Mouse (Mus musculus) left cerebral cortex, adult 18-20 months (tissue): ENCODE results near the gene Robo2. TPM values are rescaled to one million over a fixed set of nuclear protein-coding genes. Genes with fewer than 3 reads are reported as not detected.

Source experiments
- DNase-seq, 2 experiments: peaks; one replicate each; pipeline ENCODE4 v3.0.0; 2021 to 2022; ENCODE audit warnings: low spot score in 2 of 2, mixed read lengths in 1 of 2
- total RNA-seq, 2 experiments: library from RNA; stranded (reverse); gene quantifications; 2 replicates each; pipeline ENCODE4 v1.2.3; 2021

The Robo2 gene
- total RNA-seq, 2 experiments from 2014 or later, result 130 to 136 TPM

DNA sequence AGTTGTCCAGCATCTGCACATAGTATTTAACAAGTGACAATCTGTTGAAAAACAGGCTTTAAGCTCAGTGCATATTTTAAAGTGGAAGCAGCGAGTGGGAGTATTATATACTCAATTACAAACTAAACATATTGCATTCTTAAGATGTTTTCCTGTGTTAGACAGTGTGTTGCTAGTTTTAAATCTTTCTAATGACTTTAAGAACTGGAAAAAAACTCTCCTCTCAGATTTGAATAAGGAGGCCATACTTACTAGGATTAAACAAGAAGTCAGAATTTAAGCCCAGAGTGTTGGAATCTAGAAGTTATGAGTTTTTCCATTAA is 453.1 kb downstream of the Robo2 start:
- no peak for DNase-seq

DNA sequence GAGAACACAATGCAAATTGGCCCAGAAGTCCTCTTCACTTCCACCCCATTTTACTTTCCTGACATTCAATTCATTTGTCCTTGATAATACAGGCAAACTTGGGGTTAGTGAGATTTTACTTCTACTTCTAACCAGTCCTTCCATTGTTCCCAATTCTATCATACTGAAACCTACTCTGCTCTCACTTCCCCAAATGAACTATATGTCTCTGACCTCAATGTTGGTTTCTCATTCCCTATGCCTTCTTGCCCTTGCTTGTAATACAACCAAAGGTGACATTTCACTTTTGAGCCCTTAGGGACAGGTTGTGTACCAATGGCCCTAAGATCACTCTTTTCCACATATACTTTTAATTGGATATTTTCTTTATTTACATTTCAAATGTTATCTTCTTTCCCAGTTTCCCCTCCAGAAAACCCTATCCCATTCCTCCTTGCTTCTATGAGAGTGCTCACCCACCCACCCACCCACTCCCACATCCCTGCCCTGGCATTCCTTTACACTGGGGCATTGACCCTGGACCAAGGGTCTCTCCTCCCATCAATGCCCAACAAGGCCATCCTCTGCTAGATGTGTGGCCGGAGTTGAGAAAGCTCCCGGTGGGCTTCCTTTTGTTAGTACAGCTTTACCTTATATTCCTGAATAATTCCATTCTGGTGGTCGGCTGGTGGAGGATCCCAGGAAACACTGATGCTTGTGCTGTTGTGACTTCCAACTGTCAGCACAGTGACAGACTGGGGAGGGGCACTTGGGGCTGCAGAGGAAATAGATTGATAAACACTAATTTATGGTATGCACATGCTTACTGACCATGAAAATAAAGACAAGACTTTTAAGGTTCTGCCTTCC is 453.7 kb downstream of the Robo2 start:
- DNase-seq, result no peak

DNA sequence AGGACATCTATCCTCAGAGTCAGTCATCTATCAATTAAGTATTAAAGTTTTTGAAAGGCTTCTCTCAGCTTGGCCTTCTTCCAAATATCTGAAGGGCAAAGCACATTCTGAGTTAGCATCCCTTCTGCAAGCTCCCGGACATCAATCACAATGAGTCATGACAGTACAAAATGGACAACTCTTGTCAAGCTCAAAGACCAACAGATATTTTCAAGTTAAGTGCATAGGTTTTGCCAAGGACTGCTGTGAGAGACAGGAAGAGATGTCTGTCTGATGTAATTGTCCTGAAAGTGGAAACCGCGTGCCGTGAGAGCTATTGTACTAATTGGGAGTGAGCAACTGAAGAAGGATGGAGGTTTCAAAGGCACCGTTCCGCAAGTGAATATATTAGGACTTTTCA is 465.5 kb downstream of the Robo2 start:
- no peak for DNase-seq

DNA sequence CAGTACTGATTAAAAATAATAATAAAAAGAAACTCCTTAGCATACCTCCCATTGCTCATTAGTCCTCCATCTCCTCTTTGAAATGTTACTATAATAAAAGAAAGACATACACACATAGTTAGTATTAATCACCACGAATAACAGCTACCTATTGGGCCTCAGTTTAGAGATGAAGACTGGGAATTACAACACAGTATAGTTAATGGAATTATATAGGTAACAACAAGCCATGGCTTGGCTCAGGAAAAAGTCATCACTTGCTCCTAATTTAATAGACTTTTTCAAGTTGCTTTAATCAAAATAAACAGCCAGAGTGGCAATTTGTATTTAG is 471.4 kb downstream of the Robo2 start:
- DNase-seq, result no peak

DNA sequence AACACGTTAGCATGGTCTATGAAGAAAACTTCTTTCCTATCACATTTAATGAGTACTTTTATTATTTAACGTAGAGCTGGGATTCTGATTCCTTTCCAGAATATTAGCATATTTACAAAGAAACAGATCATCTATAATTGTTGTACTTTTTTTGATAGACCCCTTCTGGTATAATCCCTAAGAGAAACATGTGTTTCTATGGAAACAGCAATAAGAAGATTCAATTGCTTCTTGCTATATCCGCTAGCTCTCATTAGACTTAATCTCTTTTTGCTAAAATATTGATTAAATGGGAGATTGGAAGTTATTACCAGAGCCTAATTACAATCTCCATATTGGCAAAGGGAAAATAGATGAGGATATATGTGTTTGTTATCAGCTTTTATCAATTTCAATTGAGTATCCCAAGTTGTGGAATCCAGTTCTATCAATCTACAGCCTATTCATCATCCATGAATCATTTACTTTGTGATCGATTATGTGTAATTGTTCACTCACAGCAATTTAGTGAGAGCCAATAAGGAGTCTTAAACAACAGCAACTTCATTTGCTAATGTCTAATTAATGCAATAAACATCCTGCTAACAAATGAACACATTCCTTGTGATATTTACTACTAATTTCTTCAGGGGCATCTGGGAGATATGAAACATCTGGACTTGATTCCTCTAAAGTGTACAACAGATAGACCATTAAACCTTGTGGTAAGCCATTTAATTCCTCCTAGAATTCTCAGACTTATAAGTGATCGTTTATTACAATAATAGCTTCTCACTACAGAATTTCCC is 472.0 kb downstream of the Robo2 start:
- no peak for DNase-seq

DNA sequence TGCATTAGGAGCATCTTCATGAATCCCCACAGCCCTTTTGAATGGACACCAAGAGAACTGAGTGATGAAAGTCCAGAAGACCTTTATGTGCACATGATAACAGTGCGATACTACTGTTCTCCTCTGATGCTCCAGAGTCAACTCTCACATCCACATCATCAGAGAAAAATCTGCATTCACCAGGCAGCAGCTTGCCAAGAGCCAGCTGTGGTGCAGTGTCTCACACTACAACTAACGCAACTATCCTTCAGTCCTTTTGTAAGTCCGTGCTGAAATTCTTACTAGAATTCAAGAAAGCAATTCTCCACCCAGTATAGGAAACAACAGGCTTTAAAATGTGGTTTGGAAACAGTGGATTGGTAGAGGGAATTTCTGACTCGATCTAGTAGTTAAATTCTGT is 481.3 kb downstream of the Robo2 start:
- no peak for DNase-seq

DNA sequence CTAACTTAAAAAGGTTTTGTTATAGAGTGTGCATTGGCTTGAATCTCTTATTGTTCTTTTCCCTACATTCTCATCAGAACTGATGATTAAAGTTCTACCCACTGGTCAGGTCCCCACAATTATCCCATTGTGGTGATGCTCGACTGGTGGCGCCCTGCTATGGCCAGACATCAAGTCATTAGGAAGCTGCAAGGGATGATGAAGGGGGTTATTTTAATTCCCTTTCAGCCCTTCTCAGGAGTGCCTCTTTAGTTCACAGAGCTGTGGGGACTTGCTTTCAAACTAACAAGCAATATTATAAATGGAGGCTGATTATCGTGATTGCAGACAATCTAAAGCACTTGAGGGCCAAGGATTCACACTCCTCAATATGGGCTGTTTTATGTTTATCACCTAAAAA is 484.1 kb downstream of the Robo2 start:
- no peak for DNase-seq

DNA sequence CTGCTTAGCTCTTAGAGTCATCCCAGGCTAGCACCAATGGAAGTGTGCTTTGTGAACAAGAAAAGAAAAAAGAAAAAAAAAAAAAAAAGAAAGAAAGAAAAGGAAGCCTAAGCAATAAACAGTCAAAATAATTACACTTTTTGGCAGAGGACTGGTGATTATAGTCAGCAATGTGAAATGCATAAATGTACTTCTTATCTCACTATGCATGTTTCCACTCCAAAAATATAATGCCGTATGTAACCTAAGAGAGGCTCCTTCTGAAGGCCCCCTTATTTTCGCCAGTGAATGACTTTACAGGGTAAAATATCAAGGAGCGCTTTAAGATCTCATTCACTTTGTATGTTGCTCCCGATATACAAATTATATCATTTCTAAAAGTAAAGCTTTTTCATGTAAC is 496.2 kb downstream of the Robo2 start:
- DNase-seq, result no peak

DNA sequence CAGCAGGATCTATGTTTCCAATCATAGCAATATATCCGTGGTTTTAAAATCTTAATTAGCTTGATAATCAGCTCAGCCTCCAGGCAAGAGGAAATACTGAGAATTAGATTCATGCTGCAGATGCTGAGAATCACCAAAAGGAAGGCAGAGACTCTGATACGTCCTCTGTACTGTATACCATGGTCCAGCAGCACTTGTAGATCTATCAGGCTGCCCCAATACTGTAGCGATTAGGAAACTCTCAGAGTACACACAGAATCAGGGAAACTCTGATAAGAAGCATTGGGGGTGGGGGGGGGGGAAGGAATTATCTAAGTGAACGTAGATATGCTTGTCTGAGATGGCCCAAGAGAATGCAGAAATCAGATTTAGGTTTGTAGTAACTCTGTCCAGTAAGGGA is 496.7 kb downstream of the Robo2 start:
- no peak for DNase-seq

DNA sequence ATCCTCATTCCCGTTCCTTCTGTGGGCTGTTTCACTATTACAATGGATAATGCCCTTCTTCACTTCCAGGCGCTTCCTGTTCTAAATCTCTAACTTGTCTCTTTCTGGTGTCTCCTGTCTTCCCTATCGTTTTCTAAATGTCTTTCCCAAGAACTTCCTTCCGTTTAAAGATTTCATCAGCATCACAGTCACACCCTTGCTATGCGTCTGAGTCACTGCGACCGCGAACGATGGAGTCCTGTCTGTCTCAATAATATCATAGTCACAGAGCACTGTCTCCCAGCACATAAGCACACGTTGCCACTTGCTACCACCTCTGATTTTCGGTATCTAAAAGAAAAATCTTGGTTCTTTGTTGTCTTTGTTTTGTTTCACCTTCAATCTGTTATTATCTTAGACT is 503.1 kb downstream of the Robo2 start:
- no peak for DNase-seq

DNA sequence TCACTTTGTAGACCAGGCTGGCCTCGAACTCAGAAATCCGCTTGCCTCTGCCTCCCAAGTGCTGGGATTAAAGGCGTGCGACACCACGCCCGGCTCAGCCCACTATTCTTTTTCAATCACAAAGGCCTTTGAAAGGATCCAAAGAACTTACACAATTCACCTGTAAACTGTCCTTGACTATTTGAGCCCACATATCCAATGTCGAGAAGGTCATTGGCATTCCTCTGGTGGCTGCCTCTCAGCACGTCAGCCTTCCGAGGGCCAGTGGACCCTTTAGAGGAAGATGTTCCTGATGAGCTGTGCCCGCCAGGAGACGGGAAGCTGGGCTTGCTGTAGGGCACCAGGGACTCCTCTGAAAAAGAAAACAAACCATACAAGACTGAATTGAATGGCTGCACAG is 514.8 kb downstream of the Robo2 start:
- DNase-seq, result no peak

DNA sequence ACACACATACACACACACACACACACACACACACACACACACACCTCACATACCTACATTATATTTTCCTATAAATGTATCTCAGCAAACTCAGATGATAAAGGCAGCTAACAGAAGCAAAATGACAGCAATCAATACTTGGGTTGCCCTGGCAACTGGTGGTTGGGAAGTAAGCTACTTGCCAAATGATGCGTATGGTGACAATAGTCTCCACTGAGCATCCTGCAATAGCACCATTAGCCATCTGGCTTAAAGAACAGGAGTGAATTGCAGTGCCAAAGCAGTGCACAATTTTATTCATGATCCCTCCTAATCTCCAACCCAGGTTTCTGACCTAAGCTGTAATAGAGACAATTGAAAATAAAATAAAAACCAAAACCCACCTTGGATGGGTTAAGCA is 529.7 kb downstream of the Robo2 start:
- no peak for DNase-seq

DNA sequence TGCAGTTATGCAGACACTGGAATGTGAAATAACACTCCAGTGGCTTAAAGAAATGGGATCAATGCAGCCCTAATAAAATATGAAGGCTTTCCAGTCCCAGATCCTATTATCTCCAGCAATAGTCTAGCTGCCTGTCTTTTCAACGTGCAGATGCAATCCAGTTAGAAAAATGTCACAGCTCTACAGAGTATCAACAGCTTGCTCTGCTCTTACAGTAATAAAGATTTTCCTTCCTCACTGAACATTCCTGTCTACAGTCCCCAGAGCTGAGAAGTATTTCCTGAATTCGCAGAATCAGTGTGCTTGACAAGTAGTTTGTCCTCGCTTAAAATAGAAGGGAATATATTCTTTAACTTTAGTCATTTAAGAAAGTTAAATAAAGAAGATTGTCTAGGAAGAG is 533.7 kb downstream of the Robo2 start:
- DNase-seq, result no peak

DNA sequence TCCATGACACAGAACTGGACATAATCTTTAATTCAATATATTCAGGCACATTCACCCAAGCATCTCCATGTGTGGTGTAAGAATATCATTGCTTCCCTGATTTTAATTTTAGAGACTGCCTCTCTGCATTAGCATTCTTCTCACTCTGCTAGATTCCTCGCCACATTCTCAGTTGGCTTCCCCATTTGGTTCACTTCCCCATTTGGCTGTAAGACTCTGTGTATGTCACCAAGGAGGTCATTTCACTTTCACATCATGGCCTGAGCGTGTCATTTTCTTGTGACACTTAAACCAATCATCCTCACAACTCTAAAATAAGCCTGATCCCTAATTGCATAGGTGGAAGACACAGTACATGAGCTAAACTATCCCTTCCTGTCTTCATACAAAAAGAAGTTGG is 536.6 kb downstream of the Robo2 start:
- no peak for DNase-seq

DNA sequence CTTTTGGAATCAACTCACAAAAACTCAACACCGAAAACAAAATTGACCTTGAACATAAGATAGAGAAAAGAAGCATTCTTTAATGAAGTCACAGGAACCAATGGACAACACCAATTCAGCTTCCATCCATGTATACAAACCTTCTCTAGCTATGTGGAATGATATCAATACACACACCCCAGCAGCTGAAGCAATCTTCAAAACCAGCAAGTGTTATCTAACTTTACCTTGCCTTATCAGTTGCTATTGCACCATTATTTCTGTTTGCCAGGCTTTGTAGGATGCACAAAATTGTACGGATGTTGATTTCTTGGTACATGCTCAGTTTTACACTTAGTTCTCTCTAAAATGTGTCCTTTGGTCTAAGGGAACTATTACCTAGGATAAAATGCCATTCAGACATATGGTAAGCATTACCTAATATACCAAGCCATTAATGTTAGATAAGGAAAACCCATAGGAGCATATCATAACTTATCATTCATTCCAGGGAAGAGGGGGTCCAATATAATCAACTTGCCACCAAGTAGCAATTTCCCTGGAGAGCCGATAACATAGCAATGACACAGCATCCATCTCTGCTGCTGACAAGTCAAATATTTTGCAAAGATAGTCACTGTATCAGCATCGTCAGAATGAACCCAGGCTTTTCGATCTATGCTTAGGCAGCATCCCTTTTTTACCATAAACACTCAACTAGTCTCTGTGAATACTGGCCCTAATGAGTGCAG is 537.6 kb downstream of the Robo2 start:
- DNase-seq, result no peak

DNA sequence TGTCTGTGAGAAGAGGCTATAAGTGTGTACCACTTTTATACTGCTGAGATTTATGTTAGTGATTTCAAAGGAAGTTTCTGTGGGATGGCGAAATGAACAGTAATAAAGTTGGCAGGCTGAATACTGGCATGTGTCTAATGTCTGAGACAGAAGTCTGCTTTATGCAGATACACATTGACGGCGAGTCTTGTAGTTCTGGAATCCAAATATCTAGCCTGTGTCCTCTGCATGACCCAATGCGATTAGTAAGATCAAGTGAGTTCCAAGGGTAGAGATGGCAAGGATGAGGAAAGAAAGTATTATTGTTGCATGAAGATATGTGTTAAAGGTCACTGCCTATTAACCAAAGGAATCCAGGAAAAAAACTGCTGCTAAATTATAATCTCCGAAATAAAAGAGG is 541.3 kb downstream of the Robo2 start:
- DNase-seq, result no peak

DNA sequence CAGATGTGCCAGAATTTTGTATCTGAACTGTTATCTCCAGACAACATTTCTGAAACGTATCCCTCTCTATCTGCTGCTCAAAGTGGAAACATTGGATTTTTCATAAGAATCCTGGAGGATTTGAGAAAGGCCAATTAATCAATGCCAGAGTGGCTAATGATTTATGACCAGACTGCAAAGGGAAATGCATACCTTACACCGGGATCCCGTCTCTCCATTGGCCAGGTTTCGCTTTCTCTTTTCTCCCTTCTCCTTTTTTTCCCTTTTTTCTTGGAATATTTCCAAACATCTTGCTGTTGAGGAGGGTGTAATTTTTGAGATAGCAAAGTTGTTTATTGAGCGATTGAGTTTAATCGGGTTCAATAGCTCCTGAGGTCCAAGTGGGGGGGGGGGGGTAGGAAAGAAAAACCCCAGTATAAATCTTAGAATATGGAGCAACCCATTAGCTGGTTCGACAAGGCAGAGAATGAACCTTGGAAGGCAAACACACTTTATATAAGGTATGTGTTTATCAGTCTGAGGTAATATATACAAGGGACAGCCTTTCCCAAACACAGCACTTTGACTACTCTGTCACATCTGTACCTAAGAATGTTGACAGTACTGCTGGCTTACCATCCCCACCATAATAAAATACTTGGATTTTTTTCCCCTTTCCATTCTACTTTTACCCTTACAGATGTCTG is 542.0 kb downstream of the Robo2 start:
- DNase-seq, result no peak

DNA sequence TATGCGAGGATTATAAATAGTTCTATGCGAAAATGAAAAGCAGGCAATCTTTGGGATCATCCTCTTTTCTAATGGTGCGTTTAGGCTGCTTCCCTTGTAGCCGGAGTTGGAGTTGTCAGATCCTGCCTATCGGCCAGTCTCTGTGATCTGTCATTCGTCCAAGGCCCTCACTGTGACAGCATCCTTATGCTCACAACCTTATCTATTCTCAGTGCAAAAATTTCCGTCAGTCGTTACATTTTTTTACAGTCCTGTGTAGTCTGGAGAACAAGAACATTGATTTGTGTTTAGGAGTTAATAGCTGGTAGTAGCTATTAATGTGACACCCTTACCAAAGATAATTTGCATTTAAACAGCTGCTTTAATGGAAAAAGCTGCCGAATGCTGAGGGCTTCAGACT is 547.0 kb downstream of the Robo2 start:
- DNase-seq, result no peak

DNA sequence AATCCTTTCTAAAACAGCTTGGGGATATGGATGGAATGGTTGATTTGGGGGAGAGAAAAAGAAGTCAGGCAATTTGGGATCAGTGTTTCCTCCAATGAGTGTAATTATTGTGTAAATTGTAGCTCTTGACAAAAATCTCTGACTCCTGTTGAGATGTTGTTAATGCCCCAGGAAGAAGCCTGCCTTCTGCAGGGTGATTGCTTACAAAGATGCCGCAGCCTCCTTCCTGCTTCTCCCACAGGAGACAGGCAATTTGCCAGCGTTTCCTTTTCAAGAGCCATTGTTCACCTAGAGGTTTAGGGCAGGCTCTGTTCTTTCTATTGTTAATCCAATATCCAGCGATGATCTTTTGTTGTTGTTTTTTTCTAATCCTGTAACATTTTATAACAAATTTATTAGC is 547.9 kb downstream of the Robo2 start:
- no peak for DNase-seq

DNA sequence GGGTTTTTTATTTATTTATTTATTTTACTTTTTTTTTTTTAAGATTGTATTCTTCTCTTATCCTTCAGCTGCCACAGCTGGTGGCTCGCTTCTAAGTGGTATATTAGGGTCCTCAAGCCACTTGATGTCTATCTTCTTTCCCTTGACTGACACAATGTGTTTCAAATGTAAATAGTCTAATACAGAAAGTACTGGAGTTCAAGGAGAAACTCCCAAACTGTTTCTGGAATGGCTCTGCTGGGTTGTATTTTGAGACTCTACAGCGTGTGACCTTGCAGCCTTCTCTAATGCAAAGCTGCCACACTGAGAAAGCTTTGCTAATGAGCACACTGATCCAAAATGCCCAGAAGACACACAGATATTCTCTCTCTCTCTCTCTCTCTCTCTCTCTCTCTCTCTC is 552.9 kb downstream of the Robo2 start:
- DNase-seq, result no peak

DNA sequence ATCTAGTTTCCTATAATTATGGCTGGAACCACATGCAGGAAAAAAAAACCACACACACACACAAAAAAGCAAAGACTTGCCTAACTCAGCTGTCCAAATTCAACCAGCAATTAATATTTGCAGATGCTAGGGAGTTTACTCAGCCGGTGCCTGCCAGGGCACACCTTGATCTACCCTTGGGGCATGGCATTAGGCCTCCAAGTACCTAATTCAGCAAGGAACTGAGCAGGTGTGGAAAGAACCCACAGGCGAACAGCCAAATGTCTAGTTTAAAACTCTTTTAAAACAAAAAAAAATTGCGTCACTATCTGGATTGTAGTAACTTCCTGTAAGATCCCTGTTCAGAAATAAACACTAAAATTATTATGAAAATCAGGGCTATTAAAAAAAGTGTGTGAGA is 555.8 kb downstream of the Robo2 start:
- DNase-seq, result no peak
